Mouse (Mus musculus) T-helper 1 cell (primary cell): Measurements from ENCODE around the gene Spesp1.

Source experiments
- in situ Hi-C: fragments of 300-600 bp; cut with MboI, MseI; formaldehyde crosslinking; loops from one replicate; pipeline ENCODE4 v1.15.1; 2025; ENCODE audit warnings: high pct_unique_total_duplicates

The Spesp1 gene

DNA sequence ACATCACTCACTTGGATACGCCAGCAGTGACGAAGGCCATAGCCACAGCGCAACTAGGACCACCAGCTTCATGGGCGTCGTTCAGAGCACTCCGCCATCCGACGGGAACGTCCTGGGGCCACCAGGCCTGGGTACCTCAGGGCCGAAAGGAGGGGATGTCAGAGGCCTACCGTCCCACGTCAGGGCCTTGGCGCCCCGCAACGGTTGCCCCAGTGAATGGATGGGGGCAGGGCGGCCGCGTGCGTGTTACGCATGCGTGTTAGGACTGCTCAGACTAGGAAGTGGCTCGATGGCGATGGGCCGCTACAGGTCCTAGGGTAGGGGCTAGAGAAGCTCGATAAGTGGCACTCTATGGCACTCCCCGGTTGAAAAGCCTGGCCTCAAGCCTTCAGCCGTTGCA lies at the start of gene Spesp1:
TSS of gene Spesp1 (minus strand) at position 218 of the 400 bp plus-strand sequence.
- in situ Hi-C loops, result no loop called here

DNA sequence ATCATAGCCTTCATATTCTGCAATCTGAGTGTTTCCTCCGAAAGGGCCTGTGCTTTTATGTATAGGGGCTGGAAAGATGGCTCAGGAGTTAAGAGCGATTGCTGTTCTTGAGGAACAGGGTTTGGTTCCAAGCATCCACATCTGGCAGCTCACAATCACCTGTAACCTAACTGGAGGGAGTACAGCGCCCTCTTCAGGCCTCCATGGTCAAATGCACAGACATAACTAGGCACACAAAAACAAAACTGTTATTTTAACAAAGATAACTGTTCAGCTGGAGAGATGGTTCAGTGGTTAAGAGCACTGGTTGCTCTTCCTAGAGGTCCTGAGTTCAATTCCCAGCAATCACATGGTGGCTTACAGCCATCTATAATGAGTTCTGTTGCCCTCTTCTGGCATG lies 44.0 kb upstream of the Spesp1 start:
- in situ Hi-C loops, result no loop called here

- in situ Hi-C loops, result no loop called here
These were observed 41.8 kb upstream of the Spesp1 start for GRCm38 (mm10) chr9:62323816-62324215.

GRCm38 (mm10) chr9:62318729-62319128 lies 36.7 kb upstream of the Spesp1 start:
- in situ Hi-C loops, result no loop called here

- in situ Hi-C loops, result no loop called here
These were observed 33.5 kb upstream of the Spesp1 start for GRCm38 (mm10) chr9:62315556-62315955.

DNA sequence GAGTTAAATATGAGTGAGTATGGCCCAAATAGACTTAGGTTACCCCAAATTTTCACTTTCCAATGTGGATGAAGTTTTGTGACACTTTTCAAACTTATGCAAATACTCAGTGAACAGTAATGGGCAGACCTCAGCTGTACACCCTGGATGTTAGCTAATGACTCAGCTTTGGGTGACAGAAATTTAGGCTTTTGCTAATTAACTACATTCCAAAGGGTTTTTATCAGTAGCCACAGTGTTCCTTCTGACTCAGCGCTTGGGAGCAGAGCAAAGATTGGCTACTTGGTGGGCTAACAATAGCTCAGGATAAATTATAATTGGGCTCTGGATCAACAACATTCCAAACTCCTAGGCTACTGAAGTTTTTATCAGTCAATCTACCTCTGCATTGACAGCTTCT lies 14.9 kb upstream of the Spesp1 start:
- in situ Hi-C loops, result loop anchor here (5.0 kb wide), 1 partner anchor 175 kb away; no protein-coding TSS in a partner anchor

DNA sequence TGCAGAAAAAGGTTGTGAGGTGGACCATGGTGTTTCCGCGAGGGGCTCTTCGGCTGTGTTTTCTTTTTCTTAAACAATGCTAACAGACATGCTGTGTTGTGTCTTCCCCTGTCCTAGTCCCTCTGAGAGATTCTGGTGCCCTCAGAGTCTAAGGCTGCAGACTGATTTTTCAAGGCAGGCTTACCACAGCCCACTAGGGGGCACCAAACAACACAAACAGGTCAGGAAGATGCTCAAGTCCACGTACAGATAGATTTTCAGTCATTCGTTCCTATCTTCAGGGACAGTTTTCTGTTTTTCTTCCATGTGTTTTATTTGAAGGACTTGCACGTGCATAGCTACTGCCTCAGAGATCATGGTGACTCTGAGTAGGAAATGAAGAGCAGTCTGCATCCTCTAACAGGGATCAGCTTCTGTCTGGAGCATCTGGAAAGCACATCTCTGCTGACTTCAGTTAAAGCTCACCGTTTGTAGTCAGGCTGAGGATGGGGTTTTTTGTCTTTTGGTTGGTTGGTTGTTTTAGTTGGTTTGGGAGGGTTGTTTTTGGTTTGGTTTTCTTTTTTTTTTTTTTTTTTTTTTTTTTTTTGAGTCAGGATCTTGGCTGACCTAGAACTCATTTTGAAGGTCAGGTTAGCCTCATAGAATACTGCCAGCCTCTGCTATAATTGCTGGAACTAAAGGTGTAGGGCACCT lies 13.1 kb upstream of the Spesp1 start:
- in situ Hi-C loops, result loop anchor here (5.0 kb wide), 1 partner anchor 177 kb away; no protein-coding TSS in a partner anchor

GRCm38 (mm10) chr9:62287633-62288025 lies 5.6 kb upstream of the Spesp1 start:
- in situ Hi-C loops, result loop anchor here (5.0 kb wide), 1 partner anchor 265 kb away; no protein-coding TSS in a partner anchor

- in situ Hi-C loops, result loop anchor here (5.0 kb wide), 1 partner anchor 265 kb away; no protein-coding TSS in a partner anchor
These were observed 5.1 kb upstream of the Spesp1 start for GRCm38 (mm10) chr9:62286967-62287632.

DNA sequence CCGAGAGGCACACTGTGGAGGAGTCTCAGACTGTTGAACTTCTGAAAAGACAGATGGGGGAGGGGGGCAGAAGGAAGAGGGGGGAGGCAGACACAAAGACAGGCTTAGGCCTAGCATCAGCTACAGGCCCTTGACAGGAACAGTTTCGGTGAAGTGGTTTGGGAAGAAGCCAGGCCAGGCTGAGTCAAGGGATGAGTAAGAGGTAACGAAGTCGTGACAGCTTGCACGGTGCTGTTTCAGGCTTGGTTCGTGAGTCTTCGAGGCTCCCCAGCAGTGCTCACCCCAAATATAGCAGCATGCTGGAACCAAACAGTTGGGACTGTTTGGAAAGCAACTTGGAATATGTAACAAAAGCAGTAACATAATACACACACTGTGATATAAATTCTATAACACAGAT lies 2.3 kb upstream of the Spesp1 start:
- in situ Hi-C loops, result no loop called here

GRCm38 (mm10) chr9:62276899-62277298 lies 5.1 kb downstream of the Spesp1 start:
- in situ Hi-C loops, result no loop called here

- in situ Hi-C loops, result no loop called here
These were observed 11.1 kb downstream of the Spesp1 start for GRCm38 (mm10) chr9:62270775-62271399.

- in situ Hi-C loops, result no loop called here
These were observed 12.8 kb downstream of the Spesp1 start for GRCm38 (mm10) chr9:62269161-62269560.

DNA sequence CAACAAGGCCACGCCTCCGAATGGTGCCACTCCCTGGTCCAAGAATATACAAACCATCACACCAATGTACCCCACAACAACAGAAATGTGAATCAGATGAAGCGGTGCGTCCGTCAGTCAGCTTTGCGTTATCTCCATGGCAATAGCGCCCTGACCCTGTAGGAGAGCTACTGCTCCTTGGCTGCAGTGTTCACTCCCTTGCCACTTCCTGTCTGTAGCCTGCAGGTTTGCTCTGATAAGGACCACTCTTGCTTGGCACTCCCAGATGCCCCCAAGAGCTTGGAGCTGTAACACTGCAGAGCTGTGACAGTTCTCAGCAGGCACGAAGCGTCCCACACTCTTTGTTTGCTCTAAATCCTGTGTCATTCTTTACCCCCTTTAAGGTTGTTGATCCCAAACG lies 16.7 kb downstream of the Spesp1 start:
- in situ Hi-C loops, result no loop called here

- in situ Hi-C loops, result no loop called here
These were observed 18.4 kb downstream of the Spesp1 start for GRCm38 (mm10) chr9:62263652-62264051.

DNA sequence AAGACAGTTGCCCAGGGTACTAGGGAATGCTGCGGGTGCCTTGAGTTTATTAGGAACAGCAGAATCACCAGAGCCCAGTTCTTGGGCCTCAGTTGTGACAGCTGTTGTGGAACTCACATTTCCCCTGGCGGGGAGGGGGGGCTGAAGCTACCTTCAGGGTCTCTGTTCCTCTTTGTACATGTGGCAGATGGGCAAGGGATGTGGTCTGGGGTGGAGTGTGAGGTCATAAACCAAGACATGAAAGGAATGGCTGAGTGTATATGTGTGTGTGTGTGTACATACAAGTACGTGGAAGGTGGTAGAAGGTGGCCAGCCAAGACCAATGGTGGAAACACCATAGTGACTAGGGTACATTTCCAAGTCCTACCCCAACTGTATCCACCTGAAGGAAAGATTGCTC lies 20.6 kb downstream of the Spesp1 start:
- in situ Hi-C loops, result no loop called here

GRCm38 (mm10) chr9:62261006-62261405 lies 21.0 kb downstream of the Spesp1 start:
- in situ Hi-C loops, result no loop called here

- in situ Hi-C loops, result no loop called here
These were observed 24.0 kb downstream of the Spesp1 start for GRCm38 (mm10) chr9:62258005-62258404.

- in situ Hi-C loops, result no loop called here
These were observed 26.0 kb downstream of the Spesp1 start for GRCm38 (mm10) chr9:62255896-62256576.

DNA sequence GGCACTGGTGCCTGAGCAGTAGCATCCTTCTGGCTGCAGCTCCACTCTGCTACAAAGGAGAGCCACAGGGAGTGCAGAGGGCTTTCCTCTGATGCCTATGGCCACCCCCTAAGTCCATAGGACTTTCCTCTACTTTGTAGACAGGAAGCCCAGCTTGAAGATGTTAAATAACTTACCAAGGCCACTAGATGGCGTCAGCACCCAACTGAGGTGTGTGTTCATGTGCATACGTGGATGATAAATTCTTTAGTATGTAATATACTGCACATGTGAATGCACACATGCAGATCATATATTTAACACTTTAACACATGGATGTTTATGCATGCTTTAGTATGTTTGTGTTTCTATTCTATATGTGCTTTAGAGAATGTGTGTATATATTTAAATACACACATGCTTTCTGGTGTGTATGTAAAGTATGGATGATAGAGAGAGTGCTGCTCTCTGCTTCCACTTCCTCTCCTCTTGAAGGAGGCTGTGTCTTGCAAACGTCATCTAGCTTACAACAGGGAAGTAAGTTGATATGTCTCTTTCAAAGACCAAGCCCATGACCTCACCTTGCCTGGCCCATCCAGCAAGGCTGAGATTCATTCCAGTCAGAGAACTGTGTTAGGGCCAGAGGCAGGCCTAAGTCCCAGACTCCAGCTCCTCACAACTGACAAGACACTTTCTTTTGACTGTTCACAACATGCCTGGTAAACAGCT lies 28.1 kb downstream of the Spesp1 start:
- in situ Hi-C loops, result no loop called here

GRCm38 (mm10) chr9:62250296-62250695 lies 31.7 kb downstream of the Spesp1 start:
- in situ Hi-C loops, result no loop called here
